Mouse (Mus musculus) MEL (cell line): ENCODE data around the gene Ppfibp2. TPM values are rescaled to one million over a fixed set of nuclear protein-coding genes. Genes with fewer than 3 reads are reported as not detected.

Experiments used
- DNase-seq: peaks from one replicate; pipeline ENCODE4 v3.0.0; 2011; ENCODE audit warnings: low read depth, low spot score
- H3K27ac ChIP-seq: 2 replicates; pipeline ENCODE4 v1.5.1; 2012; ENCODE audit warnings: low read depth, mild to moderate bottlenecking, control low read depth, low read length, moderate library complexity; ENCODE audit not compliant: control insufficient read depth
- H3K27me3 ChIP-seq, 2 experiments: fragments of 150-350 bp in 1 of 2; sonication (generic) in 1 of 2; 2 replicates each; pipeline ENCODE4 v1.6.1; 2012; ENCODE audit warnings: low read length in 2 of 2, mild to moderate bottlenecking in 2 of 2, improper control_type of control experiment in 1 of 2, moderate library complexity in 1 of 2; ENCODE audit not compliant: insufficient read depth in 2 of 2, control insufficient read depth in 1 of 2
- H3K36me3 ChIP-seq, 2 experiments: 2 replicates each; pipeline ENCODE4 v1.6.1; 2012 to 2014; ENCODE audit warnings: low read length in 2 of 2, improper control_type of control experiment in 1 of 2, inconsistent platforms in 1 of 2, mild to moderate bottlenecking in 1 of 2; ENCODE audit not compliant: insufficient read depth in 2 of 2, control insufficient read depth in 1 of 2
- H3K4me1 ChIP-seq, 2 experiments: fragments of 150-350 bp in 1 of 2; sonication (generic) in 1 of 2; 2 replicates each; pipeline ENCODE4 v1.6.1; 2012; ENCODE audit warnings: low read length in 2 of 2, improper control_type of control experiment in 1 of 2, mild to moderate bottlenecking in 1 of 2; ENCODE audit not compliant: insufficient read depth in 2 of 2, control insufficient read depth in 1 of 2
- H3K4me3 ChIP-seq, 2 experiments: fragments of 150-350 bp in 1 of 2; sonication (generic) in 1 of 2; 2 replicates each; pipeline ENCODE4 v1.5.1; 2012; ENCODE audit warnings: low read depth in 2 of 2, low read length in 2 of 2, mild to moderate bottlenecking in 2 of 2, moderate library complexity in 2 of 2, control low read depth in 1 of 2, improper control_type of control experiment in 1 of 2; ENCODE audit not compliant: control insufficient read depth in 1 of 2, insufficient read depth in 1 of 2
- H3K79me2 ChIP-seq: 2 replicates; pipeline ENCODE4 v1.6.1; 2012; ENCODE audit warnings: mild to moderate bottlenecking, low read length, moderate library complexity; ENCODE audit not compliant: control insufficient read depth, poor library complexity, insufficient read depth
- H3K9ac ChIP-seq: 2 replicates; pipeline ENCODE4 v1.6.1; 2012; ENCODE audit warnings: low read depth, mild to moderate bottlenecking, control low read depth, low read length, moderate library complexity; ENCODE audit not compliant: control insufficient read depth, poor library complexity, severe bottlenecking
- H3K9me3 ChIP-seq: fragments of 150-350 bp; sonication (generic); replicated peaks from 2 replicates; pipeline ENCODE4 v1.6.1; 2012; ENCODE audit warnings: mild to moderate bottlenecking, low read length, improper control_type of control experiment, moderate library complexity; ENCODE audit not compliant: insufficient read depth
- CHD2 ChIP-seq: IDR thresholded peaks from 2 replicates; pipeline ENCODE4 v1.6.1; 2011; ENCODE audit warnings: low read length, improper control_type of control experiment
- CTCF ChIP-seq, 3 experiments: IDR thresholded peaks in 2 of 3; conservative IDR thresholded peaks in 1 of 3; 2 replicates each; pipeline ENCODE4 v1.5.1; 2011 to 2012; ENCODE audit warnings: low read length in 3 of 3, low read depth in 2 of 3, mild to moderate bottlenecking in 2 of 3, improper control_type of control experiment in 1 of 3, inconsistent platforms in 1 of 3, mixed read lengths in 1 of 3, moderate library complexity in 1 of 3; ENCODE audit not compliant: control insufficient read depth in 1 of 3, insufficient read depth in 1 of 3, poor library complexity in 1 of 3, severe bottlenecking in 1 of 3
- E2F4 ChIP-seq: IDR thresholded peaks from 2 replicates; pipeline ENCODE4 v1.6.1; 2011; ENCODE audit warnings: low read depth, low read length, improper control_type of control experiment, borderline replicate concordance
- EP300 ChIP-seq, 2 experiments: IDR thresholded peaks; 2 replicates each; pipeline ENCODE4 v1.6.1; 2011; ENCODE audit warnings: improper control_type of control experiment in 2 of 2, low read length in 2 of 2, low read depth in 1 of 2, mild to moderate bottlenecking in 1 of 2
- ETS1 ChIP-seq: IDR thresholded peaks from 2 replicates; pipeline ENCODE4 v1.6.1; 2012; ENCODE audit warnings: low read depth, mild to moderate bottlenecking, inconsistent platforms, low read length, improper control_type of control experiment, moderate library complexity
- GABPA ChIP-seq: IDR thresholded peaks from 2 replicates; pipeline ENCODE4 v1.6.1; 2012; ENCODE audit warnings: low read depth, mild to moderate bottlenecking, inconsistent platforms, low read length, improper control_type of control experiment, moderate library complexity
- GATA1 ChIP-seq: IDR thresholded peaks from 2 replicates; pipeline ENCODE4 v1.6.1; 2011; ENCODE audit warnings: low read depth, low read length, improper control_type of control experiment
- JUND ChIP-seq: IDR thresholded peaks from 2 replicates; pipeline ENCODE4 v1.6.1; 2011; ENCODE audit warnings: low read depth, mild to moderate bottlenecking, improper control_type of control experiment, low read length
- KAT2A ChIP-seq: conservative IDR thresholded peaks from 2 replicates; pipeline ENCODE4 v1.6.1; 2012; ENCODE audit warnings: low read depth, low read length, improper control_type of control experiment, inconsistent platforms
- MAFK ChIP-seq: IDR thresholded peaks from 2 replicates; pipeline ENCODE4 v1.6.1; 2011; ENCODE audit warnings: low read depth, mild to moderate bottlenecking, low read length, improper control_type of control experiment, borderline replicate concordance
- MAX ChIP-seq: IDR thresholded peaks from 2 replicates; pipeline ENCODE4 v1.6.1; 2011; ENCODE audit warnings: low read length, improper control_type of control experiment
- MEF2A ChIP-seq: IDR thresholded peaks from 2 replicates; pipeline ENCODE4 v1.6.1; 2014; ENCODE audit warnings: low read depth, mild to moderate bottlenecking, inconsistent platforms, low read length, improper control_type of control experiment; ENCODE audit not compliant: poor library complexity, insufficient replicate concordance, severe bottlenecking; ENCODE audit errors: extremely low read depth
- MYB ChIP-seq: IDR thresholded peaks from 2 replicates; pipeline ENCODE4 v1.6.1; 2011; ENCODE audit warnings: mild to moderate bottlenecking, low read depth, low read length, improper control_type of control experiment
- MYC ChIP-seq: IDR thresholded peaks from 2 replicates; pipeline ENCODE4 v1.6.1; 2011; ENCODE audit warnings: low read depth, mild to moderate bottlenecking, low read length, improper control_type of control experiment, moderate library complexity
- NRF1 ChIP-seq: IDR thresholded peaks from 2 replicates; pipeline ENCODE4 v1.6.1; 2014; ENCODE audit warnings: low read depth, mild to moderate bottlenecking, inconsistent platforms, low read length, improper control_type of control experiment, moderate library complexity; ENCODE audit not compliant: poor library complexity, insufficient read depth, severe bottlenecking
- POLR2AphosphoS2 ChIP-seq: IDR thresholded peaks from 2 replicates; pipeline ENCODE4 v1.6.1; 2011; ENCODE audit warnings: low read length, improper control_type of control experiment
- RAD21 ChIP-seq: IDR thresholded peaks from 2 replicates; pipeline ENCODE4 v1.6.1; 2011; ENCODE audit warnings: mild to moderate bottlenecking, low read depth, low read length, improper control_type of control experiment
- RCOR1 ChIP-seq: IDR thresholded peaks from 2 replicates; pipeline ENCODE4 v1.6.1; 2012; ENCODE audit warnings: low read depth, mild to moderate bottlenecking, inconsistent platforms, low read length, improper control_type of control experiment
- SIN3A ChIP-seq: IDR thresholded peaks from 2 replicates; pipeline ENCODE4 v1.6.1; 2012; ENCODE audit warnings: low read length, improper control_type of control experiment, inconsistent platforms
- TAL1 ChIP-seq: IDR thresholded peaks from 2 replicates; pipeline ENCODE4 v1.6.1; 2012; ENCODE audit warnings: mild to moderate bottlenecking, inconsistent platforms, low read length, moderate library complexity, mixed read lengths
- TBP ChIP-seq: IDR thresholded peaks from 2 replicates; pipeline ENCODE4 v1.8.0; 2011; ENCODE audit warnings: low read depth, low read length, improper control_type of control experiment
- TCF12 ChIP-seq: IDR thresholded peaks from 2 replicates; pipeline ENCODE4 v1.6.1; 2014; ENCODE audit warnings: low read depth, mild to moderate bottlenecking, inconsistent platforms, low read length, improper control_type of control experiment, moderate library complexity
- UBTF ChIP-seq: IDR thresholded peaks from 2 replicates; pipeline ENCODE4 v1.6.1; 2012; ENCODE audit warnings: low read depth, mild to moderate bottlenecking, inconsistent platforms, low read length, improper control_type of control experiment, moderate library complexity, borderline replicate concordance; ENCODE audit not compliant: insufficient read depth
- USF2 ChIP-seq, 2 experiments: IDR thresholded peaks; 2 replicates each; pipeline ENCODE4 v1.6.1; 2011 to 2012; ENCODE audit warnings: improper control_type of control experiment in 2 of 2, low read length in 2 of 2, borderline replicate concordance in 1 of 2, inconsistent platforms in 1 of 2, low read depth in 1 of 2, mild to moderate bottlenecking in 1 of 2; ENCODE audit not compliant: insufficient read depth in 1 of 2
- ZC3H11A ChIP-seq: IDR thresholded peaks from 2 replicates; pipeline ENCODE4 v1.6.1; 2012; ENCODE audit warnings: low read depth, mild to moderate bottlenecking, inconsistent platforms, low read length, improper control_type of control experiment
- ZKSCAN1 ChIP-seq: IDR thresholded peaks from 2 replicates; pipeline ENCODE4 v1.6.1; 2012; ENCODE audit warnings: low read depth, mild to moderate bottlenecking, inconsistent platforms, low read length, improper control_type of control experiment, moderate library complexity
- ZNF384 ChIP-seq: IDR thresholded peaks from 2 replicates; pipeline ENCODE4 v1.6.1; 2012; ENCODE audit warnings: low read depth, mild to moderate bottlenecking, inconsistent platforms, low read length, improper control_type of control experiment
- polyA plus RNA-seq, 2 experiments: library from polyadenylated mRNA; stranded (reverse) in 1 of 2; unstranded in 1 of 2; fragments of >175 nt in 1 of 2; fragments of >200 nt in 1 of 2; gene quantifications; 2 replicates each; pipeline versions ENCODE4 v1.2.1 to v1.2.4; 2012; ENCODE audit warnings: low replicate concordance in 2 of 2, low read depth in 1 of 2; ENCODE audit not compliant: insufficient read length in 2 of 2, insufficient read depth in 1 of 2, missing spikeins in 1 of 2
- total RNA-seq: library from RNA; depleted of rRNA; stranded (reverse); fragments of 300-350 nt; gene quantifications from 2 replicates; pipeline ENCODE4 v1.2.3, GENCODE M21; 2012

The Ppfibp2 gene
- total and polyA plus RNA-seq, 3 experiments = not detected

- Histone ChIP-seq H3K9ac (no peak overlapping the region), H3K4me1 (no peaks in the 10 kb centered on the region), H3K27me3 (no peaks in the 10 kb centered on the region), H3K4me3 (no peak overlapping the region), H3K9me3 (no peaks in the 10 kb centered on the region), H3K27ac (no peak overlapping the region), H3K79me2 (no peaks in the 10 kb centered on the region), H3K36me3 (no peaks in the 10 kb centered on the region)
- no peak for TF ChIP-seq GABPA
- TF ChIP-seq USF2 (IDR thresholded peaks at IDR 0.05; ENCODE audit: borderline replicate concordance in 1 of 2, insufficient read depth in 1 of 2, low read depth in 1 of 2, low read length in 2 of 2) = no peak
- TF ChIP-seq TAL1 = no peak
- TF ChIP-seq ETS1 = no peak
- no peak for TF ChIP-seq CHD2
- TF ChIP-seq SIN3A = no peak
- no peak for DNase-seq
Measured at GRCm38 (mm10) chr7:107666262-107666902, 71.4 kb downstream of the Ppfibp2 start.

- no peaks in the 10 kb centered on the region for H3K4me1 ChIP-seq
- no peaks in the 10 kb centered on the region for H3K9me3 ChIP-seq
- H3K36me3 ChIP-seq = no peaks in the 10 kb centered on the region
Measured at GRCm38 (mm10) chr7:107668514-107668913, 73.5 kb downstream of the Ppfibp2 start.

GRCm38 (mm10) chr7:107675224-107675623, 80.2 kb downstream of the Ppfibp2 start:
- H3K27ac ChIP-seq = no peak overlapping the region

More at GRCm38 (mm10) chr7:107668514-107668913, 73.5 kb downstream of the Ppfibp2 start:
- DNase-seq = no peak
- H3K9ac ChIP-seq = no peak overlapping the region
- no peak overlapping the region for H3K27ac ChIP-seq
- TF ChIP-seq SIN3A (no peak), MAX (no peak), CTCF (IDR thresholded peaks at IDR 0.05 in 2 of 3, conservative IDR thresholded peaks at IDR 0.05 in 1 of 3; ENCODE audit: control insufficient read depth in 1 of 3, insufficient read depth in 1 of 3, low read depth in 2 of 3, low read length in 3 of 3, poor library complexity in 1 of 3, severe bottlenecking in 1 of 3) (no peak), POLR2AphosphoS2 (no peak), ZC3H11A (no peak), ZNF384 (no peak), MYB (no peak), MAFK (no peak), GABPA (no peak), KAT2A (no peak), TBP (no peak), TCF12 (no peak), GATA1 (no peak), ZKSCAN1 (no peak), RCOR1 (no peak), EP300 (IDR thresholded peaks at IDR 0.05; ENCODE audit: low read depth in 1 of 2, low read length in 2 of 2) (no peak), UBTF (no peak), MYC (no peak), RAD21 (no peak), NRF1 (no peak)
- no peaks in the 10 kb centered on the region for H3K79me2 ChIP-seq
- no peaks in the 10 kb centered on the region for H3K27me3 ChIP-seq
- no peak overlapping the region for H3K4me3 ChIP-seq

More at GRCm38 (mm10) chr7:107675224-107675623, 80.2 kb downstream of the Ppfibp2 start:
- no peaks in the 10 kb centered on the region for H3K27me3 ChIP-seq
- H3K4me1 ChIP-seq = no peaks in the 10 kb centered on the region
- no peak overlapping the region for H3K9ac ChIP-seq
- no peaks in the 10 kb centered on the region for H3K9me3 ChIP-seq
- no peaks in the 10 kb centered on the region for H3K79me2 ChIP-seq
- no peak for TF ChIP-seq MEF2A
- TF ChIP-seq JUND = no peak
- TF ChIP-seq E2F4 = no peak
- no peak for DNase-seq
- H3K4me3 ChIP-seq = no peak overlapping the region
- no peaks in the 10 kb centered on the region for H3K36me3 ChIP-seq
